Comparison of ENCODE assay signal across 17 mouse cellular contexts in genomic region chr12:3518665-3519297, GRCm38 (mm10). TPM values are rescaled to one million over a fixed set of nuclear protein-coding genes. Genes with fewer than 3 reads are reported as not detected.
DNase-seq lines count a peak whose midpoint lies in the region; ATAC-seq lines count a peak whose summit lies in the region.
"Had no signal": no experiment of that assay in that cellular context is flagged by ENCODE, and none has a peak within 500 bp of the region (broad histone marks: within the 10 kb centered on the region; RNA-seq: fewer than 3 reads in every experiment).

No protein-coding gene starts in this region.

- H3K27me3 ChIP-seq in intestine, embryonic 14.5 days (replicated peaks; ENCODE audit: control insufficient read depth, insufficient read depth, low read length): no peaks in the 10 kb centered on the region
- H3K27me3 ChIP-seq in intestine, embryonic 16.5 days (replicated peaks; ENCODE audit: control insufficient read depth, insufficient read depth, low read length): no peaks in the 10 kb centered on the region
- no peaks in the 10 kb centered on the region for H3K27me3 ChIP-seq in midbrain, embryonic 15.5 days (replicated peaks)
- no peaks in the 10 kb centered on the region for H3K27me3 ChIP-seq in midbrain, embryonic 10.5 days (ENCODE audit: low read depth, poor library complexity, severe bottlenecking)
- no peaks in the 10 kb centered on the region for H3K27me3 ChIP-seq in embryonic facial prominence, embryonic 14.5 days (replicated peaks; ENCODE audit: control insufficient read depth, insufficient read depth, low read length)
- H3K27me3 ChIP-seq: limb, embryonic 12.5 days; megakaryocyte, embryonic 14.5 days had no signal

- DNase-seq in intestine, embryonic 14.5 days (ENCODE audit: low spot score): peak; percentile 34
- no peak for DNase-seq in midbrain, embryonic 10.5 days (ENCODE audit: low spot score)
- peak; percentile 1 for DNase-seq in embryonic facial prominence, embryonic 14.5 days (ENCODE audit: low spot score)
- peak; percentile 87 for DNase-seq in retina, postnatal 1 day
- DNase-seq in embryo, embryonic 9.5 days (ENCODE audit: extremely low spot score): no peak
- DNase-seq: adrenal gland, adult 8-10 months; cerebellum, adult 9-11 months; heart, adult 18-20 months; thymus, adult 2 months had no signal

- H3K36me3 ChIP-seq in intestine, embryonic 14.5 days (ENCODE audit: control insufficient read depth, insufficient read depth, low read length): no peaks in the 10 kb centered on the region
- no peaks in the 10 kb centered on the region for H3K36me3 ChIP-seq in intestine, embryonic 16.5 days (ENCODE audit: control insufficient read depth, insufficient read depth, low read length)
- no peaks in the 10 kb centered on the region for H3K36me3 ChIP-seq in midbrain, embryonic 15.5 days (replicated peaks)
- no peaks in the 10 kb centered on the region for H3K36me3 ChIP-seq in midbrain, embryonic 10.5 days
- no peaks in the 10 kb centered on the region for H3K36me3 ChIP-seq in embryonic facial prominence, embryonic 14.5 days (ENCODE audit: control insufficient read depth, insufficient read depth, low read length)
- H3K36me3 ChIP-seq: G1E; limb, embryonic 12.5 days had no signal

- WGBS in intestine, embryonic 14.5 days: 81% methylated on average over 4 of the region's 4 CpGs
- 74% methylated on average over 4 of the region's 4 CpGs for WGBS in intestine, embryonic 16.5 days
- 48% methylated on average over 4 of the region's 4 CpGs for WGBS in midbrain, embryonic 15.5 days
- WGBS in midbrain, embryonic 10.5 days: 72% methylated on average over 4 of the region's 4 CpGs
- 61% methylated on average over 4 of the region's 4 CpGs for WGBS in embryonic facial prominence, embryonic 14.5 days

- H3K4me3 ChIP-seq in intestine, embryonic 14.5 days (ENCODE audit: low read depth, low read length): no peak overlapping the region
- no peak overlapping the region for H3K4me3 ChIP-seq in intestine, embryonic 16.5 days (ENCODE audit: low read length)
- H3K4me3 ChIP-seq in midbrain, embryonic 15.5 days: no peak overlapping the region
- H3K4me3 ChIP-seq in midbrain, embryonic 10.5 days: no peak overlapping the region
- H3K4me3 ChIP-seq in embryonic facial prominence, embryonic 14.5 days (ENCODE audit: low read depth, low read length): no peak overlapping the region
- H3K4me3 ChIP-seq: limb, embryonic 12.5 days; megakaryocyte, embryonic 14.5 days; myocyte had no signal

- no peak overlapping the region for H3K9ac ChIP-seq in intestine, embryonic 14.5 days (ENCODE audit: low read length)
- H3K9ac ChIP-seq in intestine, embryonic 16.5 days (ENCODE audit: low read depth, low read length): no peak overlapping the region
- no peak overlapping the region for H3K9ac ChIP-seq in midbrain, embryonic 15.5 days
- H3K9ac ChIP-seq in embryonic facial prominence, embryonic 14.5 days (ENCODE audit: low read depth, low read length): no peak overlapping the region
- H3K9ac ChIP-seq: limb, embryonic 12.5 days; liver, embryonic 14.5 days had no signal

- no peaks in the 10 kb centered on the region for H3K4me1 ChIP-seq in intestine, embryonic 14.5 days (replicated peaks; ENCODE audit: control insufficient read depth, insufficient read depth, low read length)
- H3K4me1 ChIP-seq in intestine, embryonic 16.5 days (ENCODE audit: control insufficient read depth, insufficient read depth, low read length): no peaks in the 10 kb centered on the region
- H3K4me1 ChIP-seq in midbrain, embryonic 15.5 days: no peaks in the 10 kb centered on the region
- H3K4me1 ChIP-seq in midbrain, embryonic 10.5 days: no peaks in the 10 kb centered on the region
- H3K4me1 ChIP-seq in embryonic facial prominence, embryonic 14.5 days (ENCODE audit: control insufficient read depth, insufficient read depth, low read length): no peaks in the 10 kb centered on the region
- H3K4me1 ChIP-seq: limb, embryonic 12.5 days had no signal

- ATAC-seq in intestine, embryonic 14.5 days (replicated peaks; ENCODE audit: low FRiP score, low TSS enrichment, low read depth): no peak
- ATAC-seq in intestine, embryonic 16.5 days: no peak
- no peak for ATAC-seq in midbrain, embryonic 15.5 days (replicated peaks)
- ATAC-seq in embryonic facial prominence, embryonic 14.5 days (ENCODE audit: low read depth): no peak
- ATAC-seq: lung, postnatal 0 days had no signal

- no peak overlapping the region for H3K4me2 ChIP-seq in intestine, embryonic 14.5 days (ENCODE audit: low read length)
- H3K4me2 ChIP-seq in intestine, embryonic 16.5 days (ENCODE audit: low read depth, low read length): no peak overlapping the region
- H3K4me2 ChIP-seq in midbrain, embryonic 15.5 days: no peak overlapping the region
- no peak overlapping the region for H3K4me2 ChIP-seq in embryonic facial prominence, embryonic 14.5 days (ENCODE audit: low read depth, low read length)
- H3K4me2 ChIP-seq: limb, embryonic 12.5 days had no signal

- no peak overlapping the region for H3K27ac ChIP-seq in intestine, embryonic 14.5 days (ENCODE audit: low read depth)
- no peak overlapping the region for H3K27ac ChIP-seq in intestine, embryonic 16.5 days (ENCODE audit: low read length)
- 0 out of 2 replicates have a peak overlapping the region, but pooled peaks have one; percentile 16 for H3K27ac ChIP-seq in midbrain, embryonic 15.5 days
- no peak overlapping the region for H3K27ac ChIP-seq in midbrain, embryonic 10.5 days (replicated peaks)
- no peak overlapping the region for H3K27ac ChIP-seq in embryonic facial prominence, embryonic 14.5 days (replicated peaks; ENCODE audit: low read depth, low read length)
- H3K27ac ChIP-seq: limb, embryonic 12.5 days; liver, embryonic 14.5 days had no signal

- H3K9me3 ChIP-seq in intestine, embryonic 14.5 days (ENCODE audit: control insufficient read depth, low read length): no peaks in the 10 kb centered on the region
- no peaks in the 10 kb centered on the region for H3K9me3 ChIP-seq in intestine, embryonic 16.5 days (ENCODE audit: control insufficient read depth, low read length)
- no peaks in the 10 kb centered on the region for H3K9me3 ChIP-seq in midbrain, embryonic 15.5 days
- H3K9me3 ChIP-seq in midbrain, embryonic 10.5 days (replicated peaks): no peaks in the 10 kb centered on the region
- H3K9me3 ChIP-seq in embryonic facial prominence, embryonic 14.5 days (ENCODE audit: control insufficient read depth, low read length): no peaks in the 10 kb centered on the region
- H3K9me3 ChIP-seq: G1E; limb, embryonic 12.5 days; megakaryocyte, embryonic 14.5 days had no signal

RNA-seq across cellular contexts. Expression of gene Dtnb, which starts 53.4 kb away (rescaled TPM):
- 32.6 and 32.8 TPM in 2 replicates for polyA plus RNA-seq in intestine, embryonic 14.5 days (2014; fragmentation: Nextera tagmentation; extraction: Ambion mirVana)
- 17.1 and 17.3 TPM in 2 replicates for polyA plus RNA-seq in intestine, embryonic 16.5 days (2015; fragmentation: Nextera tagmentation; extraction: Ambion mirVana)
- polyA plus RNA-seq in midbrain, embryonic 15.5 days (2015; fragmentation: Nextera tagmentation; extraction: Ambion mirVana): 48.7 and 54.1 TPM in 2 replicates
- polyA plus RNA-seq in midbrain, embryonic 10.5 days (2016; fragmentation: Nextera tagmentation; extraction: Ambion mirVana): 26.3 and 30.6 TPM in 2 replicates
- 27.4 and 36.4 TPM in 2 replicates for polyA plus RNA-seq in embryonic facial prominence, embryonic 14.5 days (2014; fragmentation: Nextera tagmentation; extraction: Ambion mirVana)
- polyA plus RNA-seq: G1E had no signal

Comparison
In these comparisons a context has a peak if more than half of its experiments do, and no peak if none do; other contexts are left out.
1. DNase-seq: peak in intestine, embryonic 14.5 days (single experiment), embryonic facial prominence, embryonic 14.5 days (single experiment) and retina, postnatal 1 day (single experiment); none in midbrain, embryonic 10.5 days (single experiment) and embryo, embryonic 9.5 days (single experiment).